Mouse (Mus musculus): ENCODE results near the gene Cfap54.

- no peak for TF ChIP-seq ZC3H11A (IDR thresholded peaks at IDR 0.05; ENCODE audit: borderline replicate concordance, low read depth, low read length)
- no peak for TF ChIP-seq MAFK (IDR thresholded peaks at IDR 0.05; ENCODE audit: insufficient read depth, low read depth, low read length)
- TF ChIP-seq ZNF384 (IDR thresholded peaks at IDR 0.05; ENCODE audit: low read depth, low read length): no peak
Observed at GRCm38 (mm10) chr10:93095827-93096226, 14.4 kb upstream of the Cfap54 start.
